Mouse (Mus musculus): ENCODE results near the gene Gm11077. TPM values are rescaled to one million over a fixed set of nuclear protein-coding genes. Genes with fewer than 3 reads are reported as not detected.

The Gm11077 gene
- polyA plus RNA-seq, 1 experiment from 2014 or later = not detected

- no peak overlapping the region for H3K9ac ChIP-seq (ENCODE audit: low read length)
Observed at GRCm38 (mm10) chr6:140747591-140747990, 18.5 kb downstream of the Gm11077 start.

GRCm38 (mm10) chr6:140750371-140751080 lies 21.4 kb downstream of the Gm11077 start:
- Histone ChIP-seq H3K36me3 (ENCODE audit: control insufficient read depth, insufficient read depth, low read length) (no peaks in the 10 kb centered on the region), H3K4me3 (ENCODE audit: control insufficient read depth in 1 of 2, insufficient read depth in 1 of 2, low read depth in 1 of 2, low read length in 2 of 2) (no peak overlapping the region), H3K9me3 (ENCODE audit: control insufficient read depth, low read length) (peaks cover 7% of the 10 kb centered on the region), H3K4me2 (ENCODE audit: low read length) (no peak overlapping the region), H3K27me3 (ENCODE audit: control insufficient read depth, insufficient read depth, low read length) (no peaks in the 10 kb centered on the region), H3K4me1 (ENCODE audit: control insufficient read depth in 2 of 2, insufficient read depth in 2 of 2, low read length in 2 of 2) (peaks cover 3 to 10% of the 10 kb centered on the region in 2 experiments; a peak in 2 of 4 replicates), H3K9ac (ENCODE audit: low read length) (no peak overlapping the region), H3K27ac (replicated peaks in 1 of 2; ENCODE audit: control insufficient read depth in 1 of 2, insufficient read depth in 1 of 2, low read depth in 2 of 2, low read length in 2 of 2) (no peak overlapping the region)
- WGBS = 49% methylated on average over 8 of the region's 8 CpGs
- no peak for ATAC-seq (ENCODE audit: insufficient number of reproducible peaks, insufficient read depth, low FRiP score, low read depth)

More at GRCm38 (mm10) chr6:140747591-140747990, 18.5 kb downstream of the Gm11077 start:
- Histone ChIP-seq H3K27me3 (ENCODE audit: control insufficient read depth, insufficient read depth, low read length) (no peaks in the 10 kb centered on the region), H3K4me1 (ENCODE audit: control insufficient read depth in 2 of 2, insufficient read depth in 2 of 2, low read length in 2 of 2) (peaks cover 3 to 10% of the 10 kb centered on the region in 2 experiments; a peak in 2 of 4 replicates), H3K9me3 (ENCODE audit: control insufficient read depth, low read length) (peaks cover 7% of the 10 kb centered on the region), H3K4me2 (ENCODE audit: low read length) (no peak overlapping the region), H3K4me3 (ENCODE audit: control insufficient read depth in 1 of 2, insufficient read depth in 1 of 2, low read depth in 1 of 2, low read length in 2 of 2) (no peak overlapping the region), H3K27ac (replicated peaks in 1 of 2; ENCODE audit: control insufficient read depth in 1 of 2, insufficient read depth in 1 of 2, low read depth in 2 of 2, low read length in 2 of 2) (no peak overlapping the region), H3K36me3 (ENCODE audit: control insufficient read depth, insufficient read depth, low read length) (no peaks in the 10 kb centered on the region)
- ATAC-seq (ENCODE audit: insufficient number of reproducible peaks, insufficient read depth, low FRiP score, low read depth) = no peak
- 81% methylated on average over 2 of the region's 2 CpGs for WGBS

GRCm38 (mm10) chr6:140766365-140766764 lies 37.3 kb downstream of the Gm11077 start:
- H3K4me2 ChIP-seq (ENCODE audit: low read length) = no peak overlapping the region; the same call in 1 of the 2 replicates
- WGBS = 35% methylated on average over 9 of the region's 9 CpGs

GRCm38 (mm10) chr6:140767237-140767636 lies 38.2 kb downstream of the Gm11077 start:
- no peaks in the 10 kb centered on the region for H3K9me3 ChIP-seq (ENCODE audit: control insufficient read depth, low read length)

More at GRCm38 (mm10) chr6:140766365-140766764, 37.3 kb downstream of the Gm11077 start:
- Histone ChIP-seq H3K27me3 (ENCODE audit: control insufficient read depth, insufficient read depth, low read length) (no peaks in the 10 kb centered on the region), H3K4me3 (ENCODE audit: control insufficient read depth in 1 of 2, insufficient read depth in 1 of 2, low read depth in 1 of 2, low read length in 2 of 2) (no peak overlapping the region), H3K36me3 (ENCODE audit: control insufficient read depth, insufficient read depth, low read length) (no peaks in the 10 kb centered on the region), H3K9me3 (ENCODE audit: control insufficient read depth, low read length) (no peaks in the 10 kb centered on the region), H3K9ac (ENCODE audit: low read length) (no peak overlapping the region), H3K27ac (replicated peaks in 1 of 2; ENCODE audit: control insufficient read depth in 1 of 2, insufficient read depth in 1 of 2, low read depth in 2 of 2, low read length in 2 of 2) (no peak overlapping the region), H3K4me1 (ENCODE audit: control insufficient read depth in 2 of 2, insufficient read depth in 2 of 2, low read length in 2 of 2) (peaks cover 0 to 4% of the 10 kb centered on the region in 2 experiments; a peak in 1 of 4 replicates)
- no peak for ATAC-seq (ENCODE audit: insufficient number of reproducible peaks, insufficient read depth, low FRiP score, low read depth)

GRCm38 (mm10) chr6:140768180-140768579 lies 39.1 kb downstream of the Gm11077 start:
- H3K4me1 ChIP-seq (ENCODE audit: control insufficient read depth in 2 of 2, insufficient read depth in 2 of 2, low read length in 2 of 2) = peaks cover 0 to 4% of the 10 kb centered on the region in 2 experiments; a peak in 1 of 4 replicates
- H3K9ac ChIP-seq (ENCODE audit: low read length) = no peak overlapping the region
- H3K27ac ChIP-seq (replicated peaks in 1 of 2; ENCODE audit: control insufficient read depth in 1 of 2, insufficient read depth in 1 of 2, low read depth in 2 of 2, low read length in 2 of 2) = peak overlapping the region in 1 of 2 experiments; percentile 12; a peak in 1 of 4 replicates
- H3K27me3 ChIP-seq (ENCODE audit: control insufficient read depth, insufficient read depth, low read length) = no peaks in the 10 kb centered on the region
- H3K9me3 ChIP-seq (ENCODE audit: control insufficient read depth, low read length) = no peaks in the 10 kb centered on the region
- H3K4me2 ChIP-seq (ENCODE audit: low read length) = no peak overlapping the region
- ATAC-seq (ENCODE audit: insufficient number of reproducible peaks, insufficient read depth, low FRiP score, low read depth) = no peak
- WGBS = 70% methylated on average over 8 of the region's 8 CpGs
- no peak overlapping the region for H3K4me3 ChIP-seq (ENCODE audit: control insufficient read depth in 1 of 2, insufficient read depth in 1 of 2, low read depth in 1 of 2, low read length in 2 of 2)
- H3K36me3 ChIP-seq (ENCODE audit: control insufficient read depth, insufficient read depth, low read length) = no peaks in the 10 kb centered on the region

More at GRCm38 (mm10) chr6:140767237-140767636, 38.2 kb downstream of the Gm11077 start:
- Histone ChIP-seq H3K27ac (replicated peaks in 1 of 2; ENCODE audit: control insufficient read depth in 1 of 2, insufficient read depth in 1 of 2, low read depth in 2 of 2, low read length in 2 of 2) (peak overlapping the region in 1 of 2 experiments; percentile 16; a peak in 2 of 4 replicates), H3K27me3 (ENCODE audit: control insufficient read depth, insufficient read depth, low read length) (no peaks in the 10 kb centered on the region), H3K4me1 (ENCODE audit: control insufficient read depth in 2 of 2, insufficient read depth in 2 of 2, low read length in 2 of 2) (peaks cover 0 to 4% of the 10 kb centered on the region in 2 experiments; a peak in 1 of 4 replicates), H3K9ac (ENCODE audit: low read length) (no peak overlapping the region), H3K4me3 (ENCODE audit: control insufficient read depth in 1 of 2, insufficient read depth in 1 of 2, low read depth in 1 of 2, low read length in 2 of 2) (no peak overlapping the region), H3K4me2 (ENCODE audit: low read length) (no peak overlapping the region), H3K36me3 (ENCODE audit: control insufficient read depth, insufficient read depth, low read length) (no peaks in the 10 kb centered on the region)
- ATAC-seq (ENCODE audit: insufficient number of reproducible peaks, insufficient read depth, low FRiP score, low read depth) = no peak
- 66% methylated on average over 6 of the region's 6 CpGs for WGBS

GRCm38 (mm10) chr6:140768859-140769640 lies 40.0 kb downstream of the Gm11077 start:
- Histone ChIP-seq H3K27ac (replicated peaks in 1 of 2; ENCODE audit: control insufficient read depth in 1 of 2, insufficient read depth in 1 of 2, low read depth in 2 of 2, low read length in 2 of 2) (no peak overlapping the region), H3K4me3 (ENCODE audit: control insufficient read depth in 1 of 2, insufficient read depth in 1 of 2, low read depth in 1 of 2, low read length in 2 of 2) (no peak overlapping the region), H3K9me3 (ENCODE audit: control insufficient read depth, low read length) (no peaks in the 10 kb centered on the region), H3K4me2 (ENCODE audit: low read length) (no peak overlapping the region), H3K36me3 (ENCODE audit: control insufficient read depth, insufficient read depth, low read length) (no peaks in the 10 kb centered on the region), H3K4me1 (ENCODE audit: control insufficient read depth in 2 of 2, insufficient read depth in 2 of 2, low read length in 2 of 2) (peaks cover 0 to 4% of the 10 kb centered on the region in 2 experiments; a peak in 1 of 4 replicates), H3K27me3 (ENCODE audit: control insufficient read depth, insufficient read depth, low read length) (no peaks in the 10 kb centered on the region), H3K9ac (ENCODE audit: low read length) (no peak overlapping the region)
- no peak for ATAC-seq (ENCODE audit: insufficient number of reproducible peaks, insufficient read depth, low FRiP score, low read depth)
- 70% methylated on average over 21 of the region's 21 CpGs for WGBS

- Histone ChIP-seq H3K4me3 (ENCODE audit: control insufficient read depth in 1 of 2, insufficient read depth in 1 of 2, low read depth in 1 of 2, low read length in 2 of 2) (no peak overlapping the region), H3K27me3 (ENCODE audit: control insufficient read depth, insufficient read depth, low read length) (no peaks in the 10 kb centered on the region), H3K9me3 (ENCODE audit: control insufficient read depth, low read length) (no peaks in the 10 kb centered on the region), H3K9ac (ENCODE audit: low read length) (no peak overlapping the region), H3K4me1 (ENCODE audit: control insufficient read depth in 2 of 2, insufficient read depth in 2 of 2, low read length in 2 of 2) (no peaks in the 10 kb centered on the region), H3K36me3 (ENCODE audit: control insufficient read depth, insufficient read depth, low read length) (no peaks in the 10 kb centered on the region), H3K4me2 (ENCODE audit: low read length) (no peak overlapping the region), H3K27ac (replicated peaks in 1 of 2; ENCODE audit: control insufficient read depth in 1 of 2, insufficient read depth in 1 of 2, low read depth in 2 of 2, low read length in 2 of 2) (no peak overlapping the region)
- ATAC-seq (ENCODE audit: insufficient number of reproducible peaks, insufficient read depth, low FRiP score, low read depth) = no peak
- 89% methylated on average over 8 of the region's 8 CpGs for WGBS
Observed at GRCm38 (mm10) chr6:140776274-140776673, 47.2 kb downstream of the Gm11077 start.

All from heart, embryonic 14.5 days (tissue).